Mouse (Mus musculus) hindbrain, embryonic 11.5 days (tissue): ENCODE measurements around the gene Olfr374. TPM values are rescaled to one million over a fixed set of nuclear protein-coding genes. Genes with fewer than 3 reads are reported as not detected.

Experiments used
- ATAC-seq: fragments of 200-750 bp; cut with Nextera tagmentation; 2 replicates; pipeline ENCODE4 v1.8.0; 2017; ENCODE audit warnings: mild to moderate bottlenecking, moderate TSS enrichment, moderate library complexity; ENCODE audit not compliant: low FRiP score
- DNase-seq: peaks from one replicate; pipeline ENCODE4 v3.0.0-alpha.2; 2015; ENCODE audit warnings: low spot score
- H3K27ac ChIP-seq: fragments of 300-500 bp; sonication (generic); 2 replicates; pipeline ENCODE4 v1.5.1; 2014; ENCODE audit warnings: mild to moderate bottlenecking, low read depth, low read length
- H3K27me3 ChIP-seq: fragments of 300-500 bp; sonication (generic); 2 replicates; pipeline ENCODE4 v1.6.1; 2014; ENCODE audit warnings: mild to moderate bottlenecking, low read length, moderate library complexity, mixed read lengths; ENCODE audit not compliant: control insufficient read depth, insufficient read depth
- H3K36me3 ChIP-seq: fragments of 300-500 bp; sonication (generic); 2 replicates; pipeline ENCODE4 v1.6.1; 2014; ENCODE audit warnings: mild to moderate bottlenecking, low read length, moderate library complexity, mixed read lengths; ENCODE audit not compliant: control insufficient read depth, insufficient read depth
- H3K4me1 ChIP-seq: fragments of 300-500 bp; sonication (generic); replicated peaks from 2 replicates; pipeline ENCODE4 v1.6.1; 2014; ENCODE audit warnings: low read length, mixed read lengths; ENCODE audit not compliant: control insufficient read depth, insufficient read depth
- H3K4me2 ChIP-seq: fragments of 300-500 bp; sonication (generic); replicated peaks from 2 replicates; pipeline ENCODE4 v1.6.1; 2014; ENCODE audit warnings: mild to moderate bottlenecking, low read depth, low read length
- H3K4me3 ChIP-seq: fragments of 300-500 bp; sonication (generic); 2 replicates; pipeline ENCODE4 v1.5.1; 2014; ENCODE audit warnings: low read depth, low read length
- H3K9ac ChIP-seq: fragments of 300-500 bp; sonication (generic); 2 replicates; pipeline ENCODE4 v1.6.1; 2014; ENCODE audit warnings: low read depth, low read length
- H3K9me3 ChIP-seq: fragments of 300-500 bp; sonication (generic); 2 replicates; pipeline ENCODE4 v1.6.1; 2016; ENCODE audit warnings: low read length; ENCODE audit not compliant: control insufficient read depth
- WGBS: fragments of 180-500 bp; shearing (Covaris S2); extraction: QIAGEN DNeasy Blood & Tissue Kit; methylation state at CpG from one replicate; pipeline ENCODE4 v1.1.7; 2014; 5-methylcytosine and 5-hydroxymethylcytosine counted together
- polyA plus RNA-seq: library from polyadenylated mRNA; unstranded; fragments of >200 nt; fragmentation: Nextera tagmentation; extraction: Ambion mirVana; gene quantifications from 2 replicates; pipeline ENCODE4 v1.2.1, GENCODE M21; 2014

The Olfr374 gene
- polyA plus RNA-seq, 1 experiment from 2014 or later, result not detected

- ATAC-seq, result no peak
- no peak for DNase-seq
- WGBS, result 85% methylated on average over 2 of the region's 2 CpGs
These were observed 51.3 kb downstream of the Olfr374 start for GRCm38 (mm10) chr8:72158096-72158495.

GRCm38 (mm10) chr8:72158726-72159125, 51.9 kb downstream of the Olfr374 start:
- H3K4me3 ChIP-seq, result no peak overlapping the region
- no peak overlapping the region for H3K9ac ChIP-seq
- no peak overlapping the region for H3K4me2 ChIP-seq
- ATAC-seq, result no peak
- 82% methylated on average over 3 of the region's 3 CpGs for WGBS
- no peak for DNase-seq
- H3K9me3 ChIP-seq, result no peaks in the 10 kb centered on the region
- no peaks in the 10 kb centered on the region for H3K36me3 ChIP-seq
- no peaks in the 10 kb centered on the region for H3K27me3 ChIP-seq
- H3K4me1 ChIP-seq, result peaks cover 8% of the 10 kb centered on the region; the same call in 1 of the 2 replicates
- H3K27ac ChIP-seq, result no peak overlapping the region

More at GRCm38 (mm10) chr8:72158096-72158495, 51.3 kb downstream of the Olfr374 start:
- H3K9ac ChIP-seq, result no peak overlapping the region
- H3K36me3 ChIP-seq, result no peaks in the 10 kb centered on the region
- H3K4me3 ChIP-seq, result no peak overlapping the region
- peaks cover 8% of the 10 kb centered on the region; the same call in 1 of the 2 replicates for H3K4me1 ChIP-seq
- no peaks in the 10 kb centered on the region for H3K27me3 ChIP-seq
- H3K9me3 ChIP-seq, result no peaks in the 10 kb centered on the region
- no peak overlapping the region for H3K27ac ChIP-seq
- H3K4me2 ChIP-seq, result no peak overlapping the region

GRCm38 (mm10) chr8:72160007-72160406, 53.2 kb downstream of the Olfr374 start:
- ATAC-seq, result no peak
- WGBS, result 73% methylated on average over 3 of the region's 3 CpGs
- Histone ChIP-seq H3K36me3 (no peaks in the 10 kb centered on the region), H3K27ac (no peak overlapping the region), H3K4me3 (peak overlapping the region; percentile 33; the same call in 1 of the 2 replicates), H3K27me3 (no peaks in the 10 kb centered on the region), H3K9me3 (no peaks in the 10 kb centered on the region), H3K9ac (no peak overlapping the region), H3K4me1 (peaks cover 8% of the 10 kb centered on the region; the same call in 1 of the 2 replicates), H3K4me2 (peak overlapping the region; percentile 46)
- DNase-seq, result no peak

GRCm38 (mm10) chr8:72160707-72161697, 54.2 kb downstream of the Olfr374 start, which contains the start of gene Rab8a:
Rab8a (plus strand) TSS chr8:72161200.
- peaks cover 8% of the 10 kb centered on the region; the same call in 1 of the 2 replicates for H3K4me1 ChIP-seq
- DNase-seq, result peak; percentile 99
- peak within 1 kb of the TSS; percentile 85 for H3K4me2 ChIP-seq
- no peaks in the 10 kb centered on the region for H3K36me3 ChIP-seq
- no peaks in the 10 kb centered on the region for H3K27me3 ChIP-seq
- peak within 1 kb of the TSS; percentile 71; the same call in 1 of the 2 replicates for H3K27ac ChIP-seq
- no peaks in the 10 kb centered on the region for H3K9me3 ChIP-seq
- peak within 1 kb of the TSS; percentile 94 for H3K4me3 ChIP-seq
- peak; percentile 99 for ATAC-seq
- H3K9ac ChIP-seq, result peak within 1 kb of the TSS; percentile 94
- under 1% methylated on average over 76 of the region's 82 CpGs for WGBS

GRCm38 (mm10) chr8:72162821-72163220, 56.0 kb downstream of the Olfr374 start:
- Histone ChIP-seq H3K27me3 (no peaks in the 10 kb centered on the region), H3K27ac (no peak overlapping the region), H3K36me3 (no peaks in the 10 kb centered on the region), H3K4me1 (peaks cover 8% of the 10 kb centered on the region; the same call in 1 of the 2 replicates), H3K9ac (no peak overlapping the region), H3K9me3 (no peaks in the 10 kb centered on the region), H3K4me2 (no peak overlapping the region), H3K4me3 (no peak overlapping the region)
- ATAC-seq (no peak), DNase-seq (no peak)

Other genes starting within 250 kb of the Olfr374 start
- gene Zfp709, start 225.0 kb upstream of the Olfr374 start, polyA plus RNA-seq, result 6.6 and 8.2 TPM in 2 replicates
- gene Zfp882, start 198.4 kb upstream of the Olfr374 start, polyA plus RNA-seq, result 9.1 and 12.4 TPM in 2 replicates
- gene Zfp617, start 198.4 kb upstream of the Olfr374 start, polyA plus RNA-seq, result 40.2 and 43.5 TPM in 2 replicates
- 21.4 and 27.0 TPM in 2 replicates for gene Zfp961, start 156.0 kb upstream of the Olfr374 start, polyA plus RNA-seq
- 0.56 and 0.94 TPM in 2 replicates for gene Cyp4f18, start 97.4 kb upstream of the Olfr374 start, polyA plus RNA-seq
- not detected in 2 replicates for gene Olfr372, start 65.8 kb upstream of the Olfr374 start, polyA plus RNA-seq
- gene Olfr373, start 23.9 kb upstream of the Olfr374 start, polyA plus RNA-seq, result not detected in 2 replicates
- 567 and 576 TPM in 2 replicates for gene Tpm4, start 27.9 kb downstream of the Olfr374 start, polyA plus RNA-seq
- 94.2 and 101 TPM in 2 replicates for gene Rab8a, start 54.2 kb downstream of the Olfr374 start, polyA plus RNA-seq
- not detected in 2 replicates for gene Hsh2d, start 82.6 kb downstream of the Olfr374 start, polyA plus RNA-seq
- gene Cib3, start 105.8 kb downstream of the Olfr374 start, polyA plus RNA-seq, result not detected in 2 replicates
- not detected in 2 replicates for gene Gm11034, start 106.6 kb downstream of the Olfr374 start, polyA plus RNA-seq
- gene Fam32a, start 112.7 kb downstream of the Olfr374 start, polyA plus RNA-seq, result 75.9 and 78.9 TPM in 2 replicates
- gene Ap1m1, start 133.0 kb downstream of the Olfr374 start, polyA plus RNA-seq, result 174 and 175 TPM in 2 replicates
- gene Gm10282, start 198.2 kb downstream of the Olfr374 start, polyA plus RNA-seq, result 32.2 and 35.1 TPM in 2 replicates
- 4.4 and 4.8 TPM in 2 replicates for gene Klf2, start 212.0 kb downstream of the Olfr374 start, polyA plus RNA-seq